Mouse (Mus musculus) stomach, embryonic 16.5 days (tissue): ENCODE results near the gene Dusp6. TPM values are rescaled to one million over a fixed set of nuclear protein-coding genes. Genes with fewer than 3 reads are reported as not detected.

Experiments used
- ATAC-seq: fragments of 200-750 bp; cut with Nextera tagmentation; 2 replicates; pipeline ENCODE4 v1.8.0; 2017; ENCODE audit warnings: moderate number of reproducible peaks, moderate TSS enrichment; ENCODE audit not compliant: insufficient read depth, low FRiP score
- H3K27ac ChIP-seq: fragments of 300-500 bp; sonication (generic); 2 replicates; pipeline ENCODE4 v1.5.1; 2014; ENCODE audit warnings: low read length
- H3K27me3 ChIP-seq: fragments of 300-500 bp; sonication (generic); 2 replicates; pipeline ENCODE4 v1.6.1; 2014; ENCODE audit warnings: low read length, control low read depth, mixed read lengths; ENCODE audit not compliant: control insufficient read depth, insufficient read depth
- H3K36me3 ChIP-seq: fragments of 300-500 bp; sonication (generic); 2 replicates; pipeline ENCODE4 v1.6.1; 2014; ENCODE audit warnings: low read length; ENCODE audit not compliant: control insufficient read depth, insufficient read depth
- H3K4me1 ChIP-seq: fragments of 300-500 bp; sonication (generic); 2 replicates; pipeline ENCODE4 v1.6.1; 2014; ENCODE audit warnings: low read length, control low read depth, mixed read lengths; ENCODE audit not compliant: control insufficient read depth, insufficient read depth
- H3K4me2 ChIP-seq: fragments of 300-500 bp; sonication (generic); 2 replicates; pipeline ENCODE4 v1.6.1; 2014; ENCODE audit warnings: low read depth, low read length, mixed read lengths
- H3K4me3 ChIP-seq: fragments of 300-500 bp; sonication (generic); replicated peaks from 2 replicates; pipeline ENCODE4 v1.5.1; 2014; ENCODE audit warnings: mild to moderate bottlenecking, low read length
- H3K9ac ChIP-seq: fragments of 300-500 bp; sonication (generic); 2 replicates; pipeline ENCODE4 v1.6.1; 2014; ENCODE audit warnings: low read length
- H3K9me3 ChIP-seq: fragments of 300-500 bp; sonication (generic); replicated peaks from 2 replicates; pipeline ENCODE4 v1.6.1; 2016; ENCODE audit warnings: low read length, control low read depth; ENCODE audit not compliant: control insufficient read depth
- WGBS: fragments of 180-500 bp; shearing (Covaris S2); extraction: QIAGEN DNeasy Blood & Tissue Kit; methylation state at CpG from one replicate; pipeline ENCODE4 v1.1.7; 2014; 5-methylcytosine and 5-hydroxymethylcytosine counted together
- polyA plus RNA-seq: library from polyadenylated mRNA; unstranded; fragments of >200 nt; fragmentation: Nextera tagmentation; extraction: Ambion mirVana; gene quantifications from 2 replicates; pipeline ENCODE4 v1.2.1, GENCODE M21; 2015

The Dusp6 gene
- polyA plus RNA-seq, 1 experiment from 2014 or later, result 40.8 TPM

- Histone ChIP-seq H3K36me3 (peaks cover 3% of the 10 kb centered on the region; the same call in 1 of the 2 replicates), H3K4me1 (peaks cover 25% of the 10 kb centered on the region), H3K9me3 (no peaks in the 10 kb centered on the region), H3K9ac (peak overlapping the region; percentile 52), H3K27ac (peak overlapping the region; percentile 19), H3K4me3 (peak overlapping the region; percentile 9), H3K4me2 (peak overlapping the region; percentile 39), H3K27me3 (no peaks in the 10 kb centered on the region)
- peak; percentile 68; the same call in 1 of the 2 replicates for ATAC-seq
- WGBS, result 38% methylated on average over 19 of the region's 19 CpGs
Measured at GRCm38 (mm10) chr10:99268421-99269300, 5.6 kb downstream of the Dusp6 start.

- Histone ChIP-seq H3K27ac (peak overlapping the region; percentile 19), H3K9me3 (no peaks in the 10 kb centered on the region), H3K9ac (peak overlapping the region; percentile 52), H3K36me3 (peaks cover 3% of the 10 kb centered on the region; the same call in 1 of the 2 replicates), H3K4me3 (no peak overlapping the region), H3K4me2 (no peak overlapping the region), H3K4me1 (peaks cover 25% of the 10 kb centered on the region), H3K27me3 (no peaks in the 10 kb centered on the region)
- 47% methylated on average over 4 of the region's 4 CpGs for WGBS
- ATAC-seq, result no peak
Measured at GRCm38 (mm10) chr10:99269301-99269701, 6.3 kb downstream of the Dusp6 start.

GRCm38 (mm10) chr10:99269704-99270103 is 6.7 kb downstream of the Dusp6 start:
- Histone ChIP-seq H3K4me2 (no peak overlapping the region), H3K27ac (peak overlapping the region; percentile 19), H3K4me3 (no peak overlapping the region), H3K27me3 (no peaks in the 10 kb centered on the region), H3K4me1 (peaks cover 25% of the 10 kb centered on the region), H3K36me3 (peaks cover 3% of the 10 kb centered on the region; the same call in 1 of the 2 replicates), H3K9ac (no peak overlapping the region), H3K9me3 (no peaks in the 10 kb centered on the region)
- 68% methylated on average over 6 of the region's 6 CpGs for whole genome bisulfite sequencing
- no peak for ATAC-seq

GRCm38 (mm10) chr10:99270406-99270805 is 7.4 kb downstream of the Dusp6 start:
- Histone ChIP-seq H3K4me2 (no peak overlapping the region), H3K4me3 (no peak overlapping the region), H3K27ac (no peak overlapping the region), H3K9me3 (no peaks in the 10 kb centered on the region), H3K27me3 (no peaks in the 10 kb centered on the region), H3K4me1 (peaks cover 25% of the 10 kb centered on the region), H3K9ac (no peak overlapping the region), H3K36me3 (peaks cover 3% of the 10 kb centered on the region; the same call in 1 of the 2 replicates)
- no peak for ATAC-seq
- 34% methylated on average over 10 of the region's 10 CpGs for WGBS

GRCm38 (mm10) chr10:99271016-99271415 is 8.0 kb downstream of the Dusp6 start:
- Histone ChIP-seq H3K4me3 (no peak overlapping the region), H3K36me3 (peaks cover 2% of the 10 kb centered on the region; the same call in 1 of the 2 replicates), H3K27ac (no peak overlapping the region), H3K9ac (no peak overlapping the region), H3K4me2 (no peak overlapping the region), H3K27me3 (no peaks in the 10 kb centered on the region), H3K9me3 (no peaks in the 10 kb centered on the region), H3K4me1 (peaks cover 21% of the 10 kb centered on the region)
- WGBS, result 68% methylated on average over 11 of the region's 11 CpGs
- no peak for ATAC-seq

- H3K27me3 ChIP-seq, result no peaks in the 10 kb centered on the region
- no peaks in the 10 kb centered on the region for H3K9me3 ChIP-seq
- no peak overlapping the region for H3K27ac ChIP-seq
- no peak overlapping the region for H3K4me3 ChIP-seq
- H3K36me3 ChIP-seq, result no peaks in the 10 kb centered on the region
- H3K9ac ChIP-seq, result no peak overlapping the region
- H3K4me2 ChIP-seq, result no peak overlapping the region
- 68% methylated on average over 12 of the region's 12 CpGs for WGBS
- ATAC-seq, result no peak
- peaks cover 13% of the 10 kb centered on the region for H3K4me1 ChIP-seq
Measured at GRCm38 (mm10) chr10:99273006-99273405, 10.0 kb downstream of the Dusp6 start.

GRCm38 (mm10) chr10:99274640-99275039 is 11.6 kb downstream of the Dusp6 start:
- Histone ChIP-seq H3K9ac (no peak overlapping the region), H3K36me3 (no peaks in the 10 kb centered on the region), H3K27ac (no peak overlapping the region), H3K9me3 (no peaks in the 10 kb centered on the region), H3K4me3 (no peak overlapping the region), H3K27me3 (no peaks in the 10 kb centered on the region), H3K4me1 (no peaks in the 10 kb centered on the region; the same call in 1 of the 2 replicates), H3K4me2 (no peak overlapping the region)
- ATAC-seq, result 0 out of 2 replicates have a peak, but pooled peaks have one; percentile 25
- WGBS, result 79% methylated on average over 12 of the region's 12 CpGs

GRCm38 (mm10) chr10:99279067-99279880 is 16.2 kb downstream of the Dusp6 start:
- H3K27ac ChIP-seq, result no peak overlapping the region
- H3K27me3 ChIP-seq, result no peaks in the 10 kb centered on the region
- WGBS, result 44% methylated on average over 22 of the region's 22 CpGs
- no peak for ATAC-seq
- H3K4me3 ChIP-seq, result no peak overlapping the region
- no peak overlapping the region for H3K9ac ChIP-seq
- no peaks in the 10 kb centered on the region for H3K4me1 ChIP-seq
- no peaks in the 10 kb centered on the region for H3K36me3 ChIP-seq
- H3K4me2 ChIP-seq, result no peak overlapping the region
- H3K9me3 ChIP-seq, result no peaks in the 10 kb centered on the region
